Mouse (Mus musculus) frontal cortex, postnatal 36 days (tissue): ENCODE measurements around the gene Tram2.

Experiments
- DNase-seq, 2 experiments: peaks; one replicate each; pipeline ENCODE4 v3.0.0; 2022; ENCODE audit warnings: low spot score in 2 of 2

Tram2 gene

DNA sequence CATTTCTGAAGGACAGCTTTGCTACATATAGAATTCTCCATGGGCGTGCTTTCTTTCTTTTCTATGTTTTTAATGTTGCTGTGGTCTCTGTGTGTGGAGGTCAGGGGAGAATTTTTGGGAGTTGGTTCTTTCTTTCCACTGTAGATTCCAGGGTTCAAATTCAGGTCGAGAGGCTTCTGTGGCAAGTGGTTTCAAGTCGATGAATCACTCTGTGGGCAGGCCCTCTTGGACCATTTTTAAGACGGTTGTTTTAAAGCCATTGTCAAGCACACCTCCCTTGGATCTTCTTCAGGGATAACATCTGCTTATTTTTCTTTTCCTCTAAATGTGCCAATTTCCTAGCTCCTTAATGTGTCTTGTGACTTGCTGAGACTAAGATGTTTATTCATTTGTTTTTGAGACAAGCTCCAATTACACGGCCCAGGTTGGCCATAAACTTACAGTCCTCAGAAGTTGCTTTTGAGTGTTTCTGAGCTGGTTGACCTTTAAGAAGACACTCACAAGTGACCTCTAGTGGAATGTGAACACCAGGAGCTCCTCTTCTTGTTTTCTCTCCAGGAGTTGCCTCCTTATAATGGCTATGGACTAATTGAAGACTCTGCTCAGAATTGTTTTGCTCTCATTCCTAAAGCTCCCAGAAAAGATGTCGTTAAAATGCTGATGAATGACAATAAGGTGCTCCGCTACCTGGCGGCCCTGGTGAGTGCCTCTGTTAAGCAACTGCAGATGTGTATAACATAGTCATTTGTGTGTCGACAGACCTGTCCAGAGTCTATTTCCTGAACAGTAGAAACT, 104.5 kb downstream of the Tram2 start:
- DNase-seq, result no peak

- no peak for DNase-seq
Observed at GRCm38 (mm10) chr1:20973389-20973788, 105.6 kb downstream of the Tram2 start.

DNA sequence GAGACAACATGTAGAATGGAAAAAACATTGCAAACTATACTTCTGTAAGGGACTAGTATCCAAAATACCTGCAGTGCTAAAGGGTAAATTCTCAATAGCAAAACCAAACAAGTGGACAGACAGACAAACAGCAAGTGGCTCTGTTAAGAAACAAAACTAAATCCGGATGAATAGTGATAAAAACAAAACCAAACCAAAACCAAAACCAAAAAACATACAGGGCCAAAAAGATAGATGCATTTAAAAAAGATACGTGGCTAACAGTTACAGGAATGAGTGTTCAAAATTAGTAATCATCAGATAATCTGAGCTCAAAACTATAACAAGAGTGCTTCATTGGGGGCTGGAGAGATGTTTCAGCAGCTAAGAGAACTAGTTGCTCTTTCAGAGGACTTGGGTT, 109.4 kb downstream of the Tram2 start:
- DNase-seq, result no peak

DNA sequence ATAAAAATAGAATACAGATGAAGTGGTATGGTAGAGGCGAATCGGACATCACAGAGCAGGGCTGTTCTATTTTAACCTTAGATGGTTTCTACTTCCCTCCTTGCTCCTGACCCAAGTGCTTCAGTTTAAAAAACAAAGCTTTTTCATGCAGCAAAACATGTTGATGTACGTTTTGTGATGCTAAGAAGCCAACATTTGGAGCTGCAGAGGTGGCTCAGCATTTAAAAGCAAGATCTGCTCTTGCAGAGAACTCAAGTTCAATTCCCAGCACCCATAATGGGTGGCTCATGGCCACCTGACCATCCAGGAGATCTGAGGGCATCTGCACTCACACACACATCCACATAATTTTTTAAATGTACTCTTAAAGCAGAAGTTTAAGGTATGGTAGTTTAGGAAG, 124.2 kb downstream of the Tram2 start:
- no peak for DNase-seq

- no peak for DNase-seq
Observed at GRCm38 (mm10) chr1:20951799-20952198, 127.2 kb downstream of the Tram2 start.

DNA sequence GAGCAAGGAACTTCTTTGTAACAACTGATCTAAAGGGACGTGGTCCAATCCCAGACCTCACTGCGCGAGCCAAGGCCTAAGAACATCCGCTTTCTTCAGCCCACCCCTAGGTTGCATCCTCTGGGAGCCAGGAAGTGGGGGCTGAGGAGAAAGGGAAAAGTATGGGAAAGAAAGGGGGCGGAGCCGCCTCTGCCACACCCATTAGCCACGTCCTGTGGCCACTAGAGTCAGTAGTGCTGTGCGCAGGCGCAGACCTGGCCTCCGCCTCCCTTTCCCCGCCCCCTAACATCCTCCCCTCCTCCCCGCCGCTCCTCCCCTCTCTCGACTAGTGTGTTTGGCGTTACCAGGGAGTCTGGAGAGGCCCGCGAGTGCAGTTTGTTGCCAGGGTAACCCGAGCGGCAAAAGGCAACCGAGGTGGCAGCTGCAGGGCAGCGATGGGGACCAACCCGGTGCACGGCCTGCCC, 127.7 kb downstream of the Tram2 start, which contains the start of gene Efhc1:
Gene Efhc1, plus strand, starts transcription at position 327 of the 464 bp plus-strand sequence.
- peak; percentile 91 to 92 for DNase-seq
